ENCODE assay signal across 20 mouse cellular contexts in genomic region chr1:190176961-190177360, GRCm38 (mm10). TPM values are rescaled to one million over a fixed set of nuclear protein-coding genes. Genes with fewer than 3 reads are reported as not detected.
DNase-seq lines count a peak whose midpoint lies in the region; ATAC-seq and TF ChIP-seq lines count a peak whose summit lies in the region.
"Had no signal": no experiment of that assay in that cellular context is flagged by ENCODE, and none has a peak within 500 bp of the region (broad histone marks: within the 10 kb centered on the region; RNA-seq: fewer than 3 reads in every experiment).

No protein-coding gene starts in this region.

- H3K36me3 ChIP-seq in kidney, embryonic 14.5 days (ENCODE audit: control insufficient read depth, insufficient read depth, low read length): no peaks in the 10 kb centered on the region
- H3K36me3 ChIP-seq: embryonic facial prominence, embryonic 10.5 days; forebrain, embryonic 12.5 days; limb, embryonic 12.5 days; midbrain, embryonic 15.5 days; neural tube, embryonic 15.5 days; stomach, embryonic 15.5 days had no signal

- no peak for TF ChIP-seq POLR2A in cerebellum, adult 2 months (IDR thresholded peaks at IDR 0.05; ENCODE audit: borderline replicate concordance, insufficient read depth, low read length)

- H3K4me1 ChIP-seq in cerebellum, adult 2 months (ENCODE audit: control insufficient read depth, insufficient read depth, low read length): peaks cover 12% of the 10 kb centered on the region
- 0 out of 2 replicates have a peak, but pooled peaks cover 11% of the 10 kb centered on the region for H3K4me1 ChIP-seq in kidney, embryonic 14.5 days (ENCODE audit: control insufficient read depth, insufficient read depth, low read length)

- no peak overlapping the region for H3K4me3 ChIP-seq in cerebellum, adult 2 months (replicated peaks; ENCODE audit: insufficient read depth, low read depth, low read length)
- no peak overlapping the region for H3K4me3 ChIP-seq in kidney, embryonic 14.5 days (ENCODE audit: low read length)
- H3K4me3 ChIP-seq: embryonic facial prominence, embryonic 10.5 days; forebrain, embryonic 12.5 days; heart, adult 2 months; limb, embryonic 12.5 days; midbrain, embryonic 15.5 days; neural tube, embryonic 15.5 days; stomach, embryonic 15.5 days had no signal

- no peak overlapping the region for H3K9ac ChIP-seq in kidney, embryonic 14.5 days (ENCODE audit: low read depth, low read length)
- H3K9ac ChIP-seq: forebrain, embryonic 12.5 days; hindbrain, embryonic 14.5 days; limb, embryonic 12.5 days; midbrain, embryonic 15.5 days; neural tube, embryonic 15.5 days; stomach, embryonic 15.5 days had no signal

- H3K9me3 ChIP-seq in kidney, embryonic 14.5 days (ENCODE audit: control insufficient read depth, low read length): no peaks in the 10 kb centered on the region
- H3K9me3 ChIP-seq: embryonic facial prominence, embryonic 10.5 days; forebrain, embryonic 12.5 days; limb, embryonic 12.5 days; midbrain, embryonic 15.5 days; neural tube, embryonic 15.5 days; stomach, embryonic 15.5 days had no signal

- no peak overlapping the region for H3K27ac ChIP-seq in cerebellum, adult 2 months (ENCODE audit: insufficient read depth, low read length)
- H3K27ac ChIP-seq in kidney, embryonic 14.5 days (ENCODE audit: low read depth, low read length): no peak overlapping the region
- H3K27ac ChIP-seq: embryonic facial prominence, embryonic 10.5 days; forebrain, embryonic 12.5 days; heart, adult 2 months; hindbrain, embryonic 14.5 days; limb, embryonic 12.5 days; midbrain, embryonic 15.5 days; neural tube, embryonic 15.5 days; stomach, embryonic 15.5 days had no signal

- H3K27me3 ChIP-seq in cerebellum, adult 2 months (ENCODE audit: control insufficient read depth, insufficient read depth, low read length): no peaks in the 10 kb centered on the region
- H3K27me3 ChIP-seq in kidney, embryonic 14.5 days (ENCODE audit: control insufficient read depth, insufficient read depth, low read length): peaks cover 47% of the 10 kb centered on the region

- DNase-seq in cerebellum, adult 2 months: peak; percentile 36 to 63
- no peak for DNase-seq in cerebellum, adult 9-10 months
- DNase-seq in kidney, adult 11 months: peak; percentile 68
- DNase-seq in cerebellum, postnatal 25 days: peak; percentile 30 to 48
- DNase-seq in kidney, postnatal 36 days: peak; percentile 60 to 62
- DNase-seq in thymus, postnatal 4 days: no peak
- DNase-seq: adrenal gland, postnatal 14 days; lung, adult 18-20 months; right cerebral cortex, postnatal 25 days; thymus, adult 18-20 months had no signal

- ATAC-seq in kidney, embryonic 14.5 days (ENCODE audit: low FRiP score, low TSS enrichment): no peak
- ATAC-seq in CD4-positive, CD25-positive, alpha-beta regulatory T cell, adult 4 months: no peak
- ATAC-seq: midbrain, embryonic 15.5 days had no signal

- TF ChIP-seq CTCF in cerebellum, adult 2 months (IDR thresholded peaks at IDR 0.05; ENCODE audit: borderline replicate concordance, insufficient read depth, low read depth, low read length): no peak

- H3K4me2 ChIP-seq in kidney, embryonic 14.5 days (replicated peaks; ENCODE audit: low read depth, low read length): no peak overlapping the region
- H3K4me2 ChIP-seq: forebrain, embryonic 12.5 days; hindbrain, embryonic 14.5 days; limb, embryonic 12.5 days; midbrain, embryonic 15.5 days; neural tube, embryonic 15.5 days; stomach, embryonic 15.5 days had no signal

- WGBS in cerebellum, adult 2 months: 24% methylated on average over 3 of the region's 3 CpGs
- 25% methylated on average over 3 of the region's 3 CpGs for WGBS in kidney, embryonic 14.5 days

RNA-seq across cellular contexts. Expression of gene Prox1, which starts 6.4 kb away (rescaled TPM):
- polyA plus RNA-seq in cerebellum, adult 2 months (2012; rRNA removed): 13.7 and 14.7 TPM in 2 replicates
- polyA plus RNA-seq in kidney, embryonic 14.5 days (2014; fragmentation: Nextera tagmentation; extraction: Ambion mirVana): 0.84 and 1.2 TPM in 2 replicates
- under 1 TPM; 0.11 to 0.20 TPM for polyA plus RNA-seq in CD4-positive, CD25-positive, alpha-beta regulatory T cell, adult 4 months (2017; shearing (Covaris generic))

Comparison
In these comparisons a context has a peak if more than half of its experiments do, and no peak if none do; other contexts are left out.
1. DNase-seq: peak in cerebellum, adult 2 months (2 of 2), kidney, adult 11 months (single experiment), cerebellum, postnatal 25 days (2 of 2) and kidney, postnatal 36 days (2 of 2); none in cerebellum, adult 9-10 months (single experiment) and thymus, postnatal 4 days (single experiment).